Mouse (Mus musculus): ENCODE data around the gene Lman1l.

The Lman1l gene

DNA sequence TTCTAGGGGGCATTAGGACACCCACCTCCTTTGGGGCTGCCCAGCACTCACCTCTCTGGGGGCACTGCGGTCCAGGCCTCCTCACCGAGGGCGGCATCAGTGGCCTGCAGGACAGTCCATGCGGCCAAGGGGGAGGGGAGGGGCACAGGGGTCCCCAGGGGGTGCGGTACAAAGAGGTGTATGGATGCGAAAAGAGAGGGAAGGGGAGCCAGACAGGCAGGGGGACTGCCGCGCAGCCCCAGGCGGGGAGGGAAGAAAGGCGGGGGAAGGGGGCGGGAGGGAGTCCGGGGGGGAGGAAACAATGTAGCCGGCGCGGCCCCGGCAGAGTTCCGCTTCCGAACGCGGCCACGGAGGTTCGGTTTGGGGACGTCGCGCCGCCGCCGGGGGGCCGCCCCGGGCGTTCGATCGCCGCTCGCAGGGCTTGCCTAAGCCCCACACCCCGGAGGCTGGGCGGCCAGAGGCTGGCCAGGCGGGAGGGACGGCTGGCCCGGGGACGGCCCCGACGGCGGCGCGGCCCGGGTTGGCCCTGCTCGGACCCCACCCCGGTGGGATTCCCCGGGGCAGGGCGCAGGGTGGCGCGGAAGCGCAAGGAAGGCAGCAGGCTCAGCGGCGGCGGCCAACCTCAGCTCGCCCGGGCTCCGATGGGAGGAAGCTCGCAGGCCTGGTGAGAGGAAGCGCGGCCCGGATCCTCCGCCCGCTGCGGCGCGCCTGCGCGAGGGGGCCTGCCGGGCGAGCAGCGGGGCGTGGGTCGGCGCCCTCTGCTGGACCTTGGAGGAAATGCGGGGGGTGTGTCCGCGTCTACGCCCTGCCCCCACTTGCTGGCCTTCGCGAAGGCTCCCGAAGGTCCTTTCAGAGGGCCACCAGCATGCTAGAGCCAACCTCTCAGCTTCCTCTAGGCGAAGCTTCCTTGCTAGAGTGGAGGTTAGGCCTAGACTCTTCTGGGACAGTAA lies 24.6 kb upstream of the Lman1l start:
- peak; percentile 96 to 97 for DNase-seq

- no peak for DNase-seq
These were observed 23.9 kb upstream of the Lman1l start for GRCm38 (mm10) chr9:57644442-57644943.

DNA sequence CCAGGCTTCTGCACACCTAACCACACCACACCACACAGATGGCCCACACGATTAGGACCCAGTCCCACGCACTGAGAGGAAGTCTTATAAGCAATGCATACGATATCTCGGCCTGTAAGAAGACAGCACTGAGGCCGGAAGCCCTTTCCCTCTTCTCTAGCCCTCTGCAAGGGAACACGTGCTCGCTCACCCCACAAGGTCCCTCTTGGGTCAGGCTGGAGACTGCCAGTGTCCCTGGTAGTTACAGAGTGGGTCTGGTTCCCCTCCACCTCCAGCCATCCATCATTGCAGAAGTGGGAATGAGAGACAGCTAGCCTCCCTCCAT lies 23.2 kb upstream of the Lman1l start:
- peak in 1 of 2 experiments; percentile 50 for DNase-seq

GRCm38 (mm10) chr9:57643169-57643855 lies 22.7 kb upstream of the Lman1l start:
- DNase-seq = no peak

GRCm38 (mm10) chr9:57641775-57642550 lies 21.4 kb upstream of the Lman1l start:
- DNase-seq = no peak

- no peak for DNase-seq
These were observed 20.4 kb upstream of the Lman1l start for GRCm38 (mm10) chr9:57641022-57641421.

GRCm38 (mm10) chr9:57640384-57640783 lies 19.8 kb upstream of the Lman1l start:
- peak; percentile 84 to 90 for DNase-seq

- DNase-seq = no peak
These were observed 19.2 kb upstream of the Lman1l start for GRCm38 (mm10) chr9:57639661-57640328.

GRCm38 (mm10) chr9:57638651-57639459 lies 18.3 kb upstream of the Lman1l start:
- DNase-seq = peak; percentile 78 to 87

DNA sequence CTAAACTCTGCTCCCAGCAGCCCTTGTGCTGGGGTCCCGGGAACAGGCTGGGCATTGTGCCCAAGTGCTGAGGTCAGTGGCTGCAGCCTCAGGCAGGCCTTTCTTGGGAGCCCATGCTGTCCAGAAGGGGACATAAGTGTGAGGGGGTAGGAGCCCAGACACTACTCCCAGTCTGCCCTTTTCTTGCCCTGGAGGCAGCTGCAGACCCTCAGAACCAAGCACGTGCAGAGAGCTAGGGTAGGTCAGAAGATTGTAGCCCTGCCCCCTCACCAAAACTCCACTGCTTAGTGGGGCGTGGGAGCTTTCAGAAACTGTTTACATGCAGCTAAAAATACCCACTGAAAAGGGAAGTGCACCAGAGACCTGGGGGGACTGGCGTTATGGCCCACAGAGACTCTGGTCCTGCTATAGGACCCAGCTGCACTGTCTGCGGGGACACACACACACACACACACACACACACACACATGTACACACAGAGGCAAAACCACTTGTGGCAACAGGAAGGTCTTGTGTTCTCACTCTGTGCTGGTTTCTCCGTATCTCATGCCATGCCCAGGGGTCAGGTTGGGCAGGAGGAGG lies 17.3 kb upstream of the Lman1l start:
- peak; percentile 87 to 92 for DNase-seq

- DNase-seq = no peak
These were observed 16.7 kb upstream of the Lman1l start for GRCm38 (mm10) chr9:57637272-57637671.

DNA sequence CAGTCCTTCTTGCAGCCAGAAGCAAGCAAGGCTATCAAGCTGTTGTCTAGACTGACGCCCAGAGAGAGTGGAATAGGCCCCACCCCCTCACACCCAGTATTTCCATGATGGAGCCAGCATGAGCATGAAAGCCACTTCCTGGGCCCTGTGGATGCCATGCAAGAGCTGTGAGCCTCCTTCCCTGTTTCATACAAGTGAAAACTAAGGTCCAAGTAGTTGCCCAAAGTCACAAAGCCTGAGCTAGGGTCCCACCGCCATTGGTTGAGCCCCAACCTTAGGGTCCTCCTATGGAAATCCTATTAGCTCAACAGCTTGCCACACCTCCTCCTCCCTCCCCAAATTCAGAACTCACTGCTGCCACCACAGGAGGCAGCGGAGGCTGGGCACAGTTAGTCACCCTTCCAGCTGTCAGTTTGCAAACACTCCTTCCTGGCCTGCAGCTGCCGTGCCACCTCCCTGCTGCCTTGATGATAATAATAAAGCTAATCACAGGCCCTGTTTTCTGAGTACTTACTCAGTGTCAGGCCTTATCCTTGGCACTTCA lies 13.0 kb upstream of the Lman1l start:
- DNase-seq = no peak

DNA sequence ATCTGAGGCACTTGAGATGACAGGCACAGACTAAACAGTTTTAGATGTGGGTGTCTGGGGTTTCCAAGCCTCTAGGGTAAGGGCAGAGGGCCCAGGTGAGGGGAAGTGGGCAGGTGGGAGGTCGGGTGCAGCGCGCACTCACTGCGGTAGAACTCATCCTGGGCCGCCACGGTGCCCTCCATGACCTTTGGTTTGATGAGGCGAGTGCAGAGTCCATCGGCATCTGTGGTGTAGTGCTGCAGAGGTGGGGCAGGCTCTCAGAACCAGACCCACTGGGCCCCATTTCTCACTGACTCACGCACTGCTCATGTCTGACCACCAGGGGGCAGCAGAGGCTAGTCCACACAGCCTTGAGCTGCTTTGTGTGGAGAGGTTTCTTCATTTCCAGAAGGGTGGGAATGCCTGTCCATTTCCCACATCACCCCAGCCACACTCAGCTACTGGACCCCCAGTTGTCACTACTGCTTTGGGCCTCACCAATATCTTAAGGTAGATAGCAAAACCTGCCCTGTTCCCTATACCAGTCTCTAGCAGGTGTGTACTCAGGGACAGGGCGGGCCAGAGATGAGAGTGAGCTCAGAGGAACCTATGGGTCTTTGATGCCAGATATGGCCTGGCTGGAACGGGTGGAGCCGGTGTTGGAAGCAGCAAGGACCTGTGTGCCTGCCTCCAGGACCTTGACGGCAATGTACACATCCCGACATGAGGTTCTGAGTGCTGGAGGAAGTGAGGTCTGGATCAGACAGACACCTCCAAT lies 8.7 kb upstream of the Lman1l start:
- peak; percentile 80 to 90 for DNase-seq

DNA sequence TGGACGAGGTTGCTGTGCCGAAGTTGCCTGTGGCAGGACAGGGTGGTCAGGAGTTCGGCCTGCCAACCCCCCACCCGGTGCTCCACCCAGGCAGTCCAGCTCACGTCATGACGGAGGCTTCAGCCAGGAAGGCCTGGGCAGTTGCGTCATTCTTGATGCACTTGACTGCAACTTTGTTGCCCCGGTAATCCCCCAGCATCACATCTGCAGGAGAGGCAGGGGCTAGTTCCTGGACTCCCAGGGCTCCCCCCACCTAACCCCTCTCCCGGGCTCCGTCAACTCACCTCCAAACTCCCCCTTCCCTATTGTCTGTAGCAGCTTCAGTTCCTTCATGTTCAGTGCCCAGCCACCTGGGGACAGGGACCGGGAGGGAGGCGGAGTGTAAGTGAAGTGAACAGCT lies 8.1 kb upstream of the Lman1l start:
- DNase-seq = no peak

GRCm38 (mm10) chr9:57627892-57628291 lies 7.3 kb upstream of the Lman1l start:
- DNase-seq = no peak

DNA sequence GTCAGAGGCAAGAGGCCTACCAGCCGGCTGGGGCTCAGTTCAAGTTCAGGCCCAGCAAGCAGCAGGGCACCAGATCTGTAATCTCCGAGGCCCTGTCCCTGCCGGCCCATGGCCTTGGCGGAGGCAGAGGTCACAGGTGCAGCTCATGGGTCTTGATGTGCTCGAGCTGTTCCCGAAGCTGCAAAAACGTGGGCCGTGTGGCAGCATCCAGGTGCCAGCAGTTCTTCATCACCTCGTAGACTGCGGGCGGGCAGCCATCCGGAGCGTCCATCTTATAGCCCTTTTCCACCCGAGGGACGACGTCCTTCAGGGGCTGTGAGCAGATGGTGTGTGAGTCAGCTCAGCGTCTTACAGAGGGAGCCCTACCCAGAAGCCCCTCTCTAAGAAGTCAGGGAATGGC lies 6.6 kb upstream of the Lman1l start:
- no peak for DNase-seq

GRCm38 (mm10) chr9:57625674-57626500 lies 5.3 kb upstream of the Lman1l start:
- no peak for DNase-seq

- no peak for DNase-seq
These were observed 3.7 kb upstream of the Lman1l start for GRCm38 (mm10) chr9:57624295-57624694.

GRCm38 (mm10) chr9:57618854-57619253 lies 1.7 kb downstream of the Lman1l start:
- no peak for DNase-seq
